Mouse (Mus musculus) brain, embryonic 14.5 days (tissue): ENCODE results near the gene Xpot. TPM values are rescaled to one million over a fixed set of nuclear protein-coding genes. Genes with fewer than 3 reads are reported as not detected.

Source experiments
- DNase-seq: peaks from one replicate; pipeline ENCODE4 v3.0.0-alpha.2; 2011; ENCODE audit warnings: low read depth
- CTCF ChIP-seq: fragments of 200-500 bp; IDR thresholded peaks from 2 replicates; pipeline ENCODE4 v1.5.1; 2012; ENCODE audit warnings: inconsistent platforms, mild to moderate bottlenecking, moderate library complexity, borderline replicate concordance; ENCODE audit not compliant: insufficient read depth, insufficient read length; ENCODE audit errors: extremely low read depth
- POLR2A ChIP-seq: fragments of 200-500 bp; IDR thresholded peaks from 2 replicates; pipeline ENCODE4 v1.6.1; 2012; ENCODE audit warnings: mild to moderate bottlenecking, inconsistent platforms, borderline replicate concordance; ENCODE audit not compliant: poor library complexity, insufficient read depth, insufficient read length, severe bottlenecking; ENCODE audit errors: extremely low read depth
- polyA plus RNA-seq: library from polyadenylated mRNA; depleted of rRNA; stranded (reverse); fragments of >200 nt; gene quantifications from 2 replicates; pipeline ENCODE4 v1.2.3, GENCODE M21; 2012

Xpot gene
- polyA plus RNA-seq, 1 experiment: 78.9 TPM

GRCm38 (mm10) chr10:121583016-121583415 lies 43.1 kb downstream of the Xpot start:
- no peak for TF ChIP-seq POLR2A
- TF ChIP-seq CTCF: no peak

GRCm38 (mm10) chr10:121582287-121582686 lies 43.8 kb downstream of the Xpot start:
- DNase-seq: no peak

More at GRCm38 (mm10) chr10:121583016-121583415, 43.1 kb downstream of the Xpot start:
- DNase-seq: no peak

GRCm38 (mm10) chr10:121581405-121581804 lies 44.7 kb downstream of the Xpot start:
- TF ChIP-seq CTCF (no peak), POLR2A (no peak)
- peak; percentile 40 for DNase-seq

More at GRCm38 (mm10) chr10:121582287-121582686, 43.8 kb downstream of the Xpot start:
- TF ChIP-seq POLR2A (no peak), CTCF (no peak)

- no peak for DNase-seq
- TF ChIP-seq CTCF (no peak), POLR2A (no peak)
Measured at GRCm38 (mm10) chr10:121580381-121580780, 45.8 kb downstream of the Xpot start.

GRCm38 (mm10) chr10:121576372-121576771 lies 49.8 kb downstream of the Xpot start:
- DNase-seq: no peak
- TF ChIP-seq CTCF (no peak), POLR2A (no peak)

- TF ChIP-seq POLR2A (no peak), CTCF (no peak)
Measured at GRCm38 (mm10) chr10:121571511-121572147, 54.5 kb downstream of the Xpot start.

GRCm38 (mm10) chr10:121571031-121571430 lies 55.1 kb downstream of the Xpot start:
- TF ChIP-seq CTCF (no peak), POLR2A (no peak)
- DNase-seq: no peak

More at GRCm38 (mm10) chr10:121571511-121572147, 54.5 kb downstream of the Xpot start:
- no peak for DNase-seq

- TF ChIP-seq POLR2A: no peak
- TF ChIP-seq CTCF: no peak
- no peak for DNase-seq
Measured at GRCm38 (mm10) chr10:121569796-121570195, 56.3 kb downstream of the Xpot start.

GRCm38 (mm10) chr10:121569001-121569589 lies 57.0 kb downstream of the Xpot start:
- peak; percentile 85 for DNase-seq

GRCm38 (mm10) chr10:121568534-121568933 lies 57.6 kb downstream of the Xpot start:
- no peak for TF ChIP-seq CTCF
- no peak for TF ChIP-seq POLR2A
- DNase-seq: no peak

More at GRCm38 (mm10) chr10:121569001-121569589, 57.0 kb downstream of the Xpot start:
- TF ChIP-seq CTCF (no peak), POLR2A (no peak)

GRCm38 (mm10) chr10:121568026-121568425 lies 58.1 kb downstream of the Xpot start:
- no peak for TF ChIP-seq CTCF
- TF ChIP-seq POLR2A: no peak
- DNase-seq: no peak

GRCm38 (mm10) chr10:121564447-121564846 lies 61.7 kb downstream of the Xpot start:
- TF ChIP-seq POLR2A (no peak), CTCF (no peak)

GRCm38 (mm10) chr10:121558231-121558630 lies 67.9 kb downstream of the Xpot start:
- DNase-seq: no peak
- no peak for TF ChIP-seq POLR2A
- TF ChIP-seq CTCF: no peak

More at GRCm38 (mm10) chr10:121564447-121564846, 61.7 kb downstream of the Xpot start:
- no peak for DNase-seq
